Mouse (Mus musculus): ENCODE measurements around the gene Usp15. TPM values are rescaled to one million over a fixed set of nuclear protein-coding genes. Genes with fewer than 3 reads are reported as not detected.
"Not testable (repeated sequence)": the region's sequence is repeated elsewhere in the genome, so short reads cannot be mapped to it uniquely, and the experiment has no call there.

Usp15 gene
- polyA plus RNA-seq, 2 experiments: 42.7 to 73.0 TPM

GRCm38 (mm10) chr10:123206074-123206473 lies 9.3 kb upstream of the Usp15 start:
- WGBS: 80% methylated on average over 6 of the region's 6 CpGs
- no peaks in the 10 kb centered on the region for H3K9me3 ChIP-seq (ENCODE audit: control insufficient read depth, low read length)
- H3K4me3 ChIP-seq (replicated peaks; ENCODE audit: low read length): no peak overlapping the region
- H3K27me3 ChIP-seq (ENCODE audit: control insufficient read depth, insufficient read depth, low read length): no peaks in the 10 kb centered on the region
- H3K9ac ChIP-seq (ENCODE audit: low read depth, low read length, severe bottlenecking): no peak overlapping the region
- H3K36me3 ChIP-seq (ENCODE audit: control insufficient read depth, insufficient read depth, low read length): no peaks in the 10 kb centered on the region
- ATAC-seq (ENCODE audit: low FRiP score, low read depth): no peak
- H3K4me2 ChIP-seq (replicated peaks; ENCODE audit: low read depth, low read length, severe bottlenecking): no peak overlapping the region
- H3K27ac ChIP-seq (replicated peaks; ENCODE audit: low read depth, low read length): no peak overlapping the region
- no peaks in the 10 kb centered on the region for H3K4me1 ChIP-seq (ENCODE audit: control insufficient read depth, insufficient read depth, low read length)
- no peak for TF ChIP-seq POLR2A (IDR thresholded peaks at IDR 0.05; ENCODE audit: borderline replicate concordance, extremely low read depth, insufficient read depth, insufficient read length)
- DNase-seq (ENCODE audit: low spot score): no peak

GRCm38 (mm10) chr10:123205364-123205763 lies 8.6 kb upstream of the Usp15 start:
- DNase-seq (ENCODE audit: low spot score); H3K9ac ChIP-seq (ENCODE audit: low read depth, low read length, severe bottlenecking); H3K27me3 ChIP-seq (ENCODE audit: control insufficient read depth, insufficient read depth, low read length); ATAC-seq (ENCODE audit: low FRiP score, low read depth); H3K36me3 ChIP-seq (ENCODE audit: control insufficient read depth, insufficient read depth, low read length); H3K4me1 ChIP-seq (ENCODE audit: control insufficient read depth, insufficient read depth, low read length); H3K27ac ChIP-seq (replicated peaks; ENCODE audit: low read depth, low read length); H3K9me3 ChIP-seq (ENCODE audit: control insufficient read depth, low read length); H3K4me2 ChIP-seq (replicated peaks; ENCODE audit: low read depth, low read length, severe bottlenecking); H3K4me3 ChIP-seq (replicated peaks; ENCODE audit: low read length): not testable (repeated sequence)
- 90% methylated on average over 3 of the region's 3 CpGs for WGBS

- no peak overlapping the region for H3K9ac ChIP-seq (ENCODE audit: low read depth, low read length, severe bottlenecking)
- H3K9me3 ChIP-seq (ENCODE audit: control insufficient read depth, low read length): no peaks in the 10 kb centered on the region
- no peak overlapping the region for H3K27ac ChIP-seq (replicated peaks; ENCODE audit: low read depth, low read length)
- no peaks in the 10 kb centered on the region for H3K36me3 ChIP-seq (ENCODE audit: control insufficient read depth, insufficient read depth, low read length)
- no peaks in the 10 kb centered on the region for H3K27me3 ChIP-seq (ENCODE audit: control insufficient read depth, insufficient read depth, low read length)
- H3K4me2 ChIP-seq (replicated peaks; ENCODE audit: low read depth, low read length, severe bottlenecking): no peak overlapping the region
- TF ChIP-seq POLR2A (IDR thresholded peaks at IDR 0.05; ENCODE audit: borderline replicate concordance, extremely low read depth, insufficient read depth, insufficient read length): no peak
- ATAC-seq (ENCODE audit: low FRiP score, low read depth) (no peak), DNase-seq (ENCODE audit: low spot score) (no peak)
- no peak overlapping the region for H3K4me3 ChIP-seq (replicated peaks; ENCODE audit: low read length)
- WGBS: 83% methylated on average over 23 of the region's 23 CpGs
- H3K4me1 ChIP-seq (ENCODE audit: control insufficient read depth, insufficient read depth, low read length): no peaks in the 10 kb centered on the region
Measured at GRCm38 (mm10) chr10:123201981-123202758, 5.4 kb upstream of the Usp15 start.

GRCm38 (mm10) chr10:123201436-123201835 lies 4.6 kb upstream of the Usp15 start:
- no peak for DNase-seq (ENCODE audit: low spot score)
- Histone ChIP-seq H3K36me3 (ENCODE audit: control insufficient read depth, insufficient read depth, low read length) (no peaks in the 10 kb centered on the region), H3K9me3 (ENCODE audit: control insufficient read depth, low read length) (no peaks in the 10 kb centered on the region), H3K27ac (replicated peaks; ENCODE audit: low read depth, low read length) (no peak overlapping the region), H3K4me3 (replicated peaks; ENCODE audit: low read length) (no peak overlapping the region), H3K4me2 (replicated peaks; ENCODE audit: low read depth, low read length, severe bottlenecking) (no peak overlapping the region), H3K9ac (ENCODE audit: low read depth, low read length, severe bottlenecking) (no peak overlapping the region), H3K27me3 (ENCODE audit: control insufficient read depth, insufficient read depth, low read length) (no peaks in the 10 kb centered on the region), H3K4me1 (ENCODE audit: control insufficient read depth, insufficient read depth, low read length) (no peaks in the 10 kb centered on the region)
- no peak for ATAC-seq (ENCODE audit: low FRiP score, low read depth)
- no peak for TF ChIP-seq POLR2A (IDR thresholded peaks at IDR 0.05; ENCODE audit: borderline replicate concordance, extremely low read depth, insufficient read depth, insufficient read length)
- WGBS: 83% methylated on average over 5 of the region's 5 CpGs

GRCm38 (mm10) chr10:123200996-123201395 lies 4.2 kb upstream of the Usp15 start:
- ATAC-seq (ENCODE audit: low FRiP score, low read depth): no peak
- Histone ChIP-seq H3K36me3 (ENCODE audit: control insufficient read depth, insufficient read depth, low read length) (no peaks in the 10 kb centered on the region), H3K27me3 (ENCODE audit: control insufficient read depth, insufficient read depth, low read length) (no peaks in the 10 kb centered on the region), H3K4me2 (replicated peaks; ENCODE audit: low read depth, low read length, severe bottlenecking) (no peak overlapping the region), H3K9ac (ENCODE audit: low read depth, low read length, severe bottlenecking) (no peak overlapping the region), H3K9me3 (ENCODE audit: control insufficient read depth, low read length) (no peaks in the 10 kb centered on the region), H3K4me1 (ENCODE audit: control insufficient read depth, insufficient read depth, low read length) (no peaks in the 10 kb centered on the region), H3K27ac (replicated peaks; ENCODE audit: low read depth, low read length) (no peak overlapping the region), H3K4me3 (replicated peaks; ENCODE audit: low read length) (no peak overlapping the region)
- WGBS: 91% methylated on average over 5 of the region's 5 CpGs
- no peak for DNase-seq (ENCODE audit: low spot score)
- no peak for TF ChIP-seq POLR2A (IDR thresholded peaks at IDR 0.05; ENCODE audit: borderline replicate concordance, extremely low read depth, insufficient read depth, insufficient read length)

Measured in limb, embryonic 14.5 days (tissue).